Mouse (Mus musculus) activated CD4-positive, CD25-positive, alpha-beta regulatory T cell, adult 4 months (primary cell): ENCODE data around the gene Pdzd7. TPM values are rescaled to one million over a fixed set of nuclear protein-coding genes. Genes with fewer than 3 reads are reported as not detected.
"Not testable (repeated sequence)": the region's sequence is repeated elsewhere in the genome, so short reads cannot be mapped to it uniquely, and the experiment has no call there.

Source experiments
- ATAC-seq: one replicate; pipeline ENCODE4 v1.8.0; 2017
- polyA plus RNA-seq, 2 experiments: library from polyadenylated mRNA; unstranded; fragments of 100-300 nt; shearing (Covaris generic); gene quantifications; one replicate each; pipeline ENCODE4 v1.2.1; 2017

Gene Pdzd7
- polyA plus RNA-seq, 2 experiments from 2014 or later, result 0.32 TPM; not detected in 1

DNA sequence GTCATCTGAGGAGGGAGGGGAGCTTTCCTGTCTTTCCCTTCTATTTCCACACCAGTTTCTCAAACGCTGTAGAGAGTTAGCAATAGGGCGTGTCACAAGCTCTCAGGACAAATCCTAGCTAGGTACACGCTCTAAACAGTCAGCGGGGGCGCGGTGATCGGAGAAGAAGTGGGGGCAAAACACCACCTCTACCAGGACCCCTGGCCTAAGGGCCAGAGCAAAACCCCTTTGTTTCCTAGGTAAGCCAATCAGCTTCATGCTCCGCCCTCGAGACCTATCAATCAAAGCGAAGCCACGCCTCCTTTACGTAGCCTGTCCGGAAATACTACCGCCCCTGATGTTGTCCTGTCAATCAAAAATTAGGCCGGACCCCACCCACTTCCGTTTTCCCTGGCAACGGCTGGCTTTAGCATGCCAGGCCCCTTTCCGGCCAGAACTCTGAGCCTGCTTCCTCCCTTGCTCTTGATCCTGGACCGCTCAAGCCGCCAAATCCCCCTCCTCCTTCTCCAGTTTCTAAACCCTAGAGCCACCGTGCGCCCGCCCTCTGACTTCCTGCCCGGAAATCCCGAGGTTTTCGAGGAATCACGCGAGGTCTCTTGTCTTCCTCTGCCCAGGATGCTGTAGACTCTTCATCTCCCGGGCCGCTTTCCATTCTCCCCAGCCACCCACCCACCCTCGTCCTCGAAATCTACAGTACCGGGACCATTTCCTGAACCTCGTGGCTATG, 12.8 kb upstream of the Pdzd7 start:
- peak; percentile 89 for ATAC-seq

DNA sequence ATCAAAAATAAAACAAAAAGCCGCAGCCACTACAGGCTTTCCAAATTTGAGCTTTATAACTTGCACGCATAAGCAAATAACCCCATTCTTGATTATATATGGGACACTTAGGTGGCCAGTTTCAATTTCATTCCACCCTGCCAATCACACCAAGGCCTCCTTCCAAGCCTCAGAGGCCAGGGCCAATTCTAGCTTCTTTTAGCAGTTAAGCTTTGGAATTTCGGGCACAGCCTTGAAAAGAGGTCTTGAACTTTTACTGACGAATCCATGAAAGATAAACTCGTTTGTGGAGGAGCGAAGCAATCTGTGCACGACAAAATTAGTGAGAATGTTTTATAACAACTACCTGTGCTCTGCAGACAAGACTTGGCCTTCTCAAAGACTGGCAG, 12.2 kb upstream of the Pdzd7 start:
- no peak for ATAC-seq

DNA sequence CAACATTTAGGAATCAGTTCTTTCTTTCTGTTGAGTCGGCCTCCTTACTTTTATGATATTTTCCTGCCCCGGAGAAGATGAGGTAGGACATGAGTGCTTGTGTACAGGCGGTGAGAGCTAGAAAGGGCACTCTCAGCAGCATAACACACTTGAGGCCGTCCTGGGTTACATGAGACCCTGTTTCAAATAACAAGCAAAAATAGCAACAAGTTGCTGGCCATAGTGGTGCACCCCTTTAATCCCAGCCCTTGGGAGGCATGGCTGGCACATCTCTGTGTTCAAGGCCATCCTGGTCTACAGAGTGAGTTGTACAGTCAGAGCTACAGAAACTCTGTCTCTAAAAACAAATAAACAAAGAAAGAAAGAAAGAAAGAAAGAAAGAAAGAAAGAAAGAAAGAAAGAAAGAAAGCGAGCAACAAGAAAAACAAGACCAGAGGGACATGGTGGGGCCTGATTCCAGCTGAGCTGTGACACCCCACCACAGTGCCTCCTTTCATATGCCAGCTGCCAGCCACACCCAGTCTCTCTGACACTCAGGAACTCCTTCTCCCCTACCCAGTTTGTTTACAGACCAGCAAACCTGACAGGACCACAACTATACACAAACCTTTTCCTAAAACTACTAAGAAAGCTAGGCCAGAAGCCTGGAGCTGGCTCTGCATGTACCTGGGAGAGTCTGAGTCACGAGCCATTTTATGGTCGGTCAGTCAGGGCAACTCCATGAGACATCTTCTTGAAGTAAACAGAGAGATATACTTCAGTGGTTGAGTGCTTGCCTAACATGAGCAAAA, 11.6 kb upstream of the Pdzd7 start:
- ATAC-seq, result no peak

DNA sequence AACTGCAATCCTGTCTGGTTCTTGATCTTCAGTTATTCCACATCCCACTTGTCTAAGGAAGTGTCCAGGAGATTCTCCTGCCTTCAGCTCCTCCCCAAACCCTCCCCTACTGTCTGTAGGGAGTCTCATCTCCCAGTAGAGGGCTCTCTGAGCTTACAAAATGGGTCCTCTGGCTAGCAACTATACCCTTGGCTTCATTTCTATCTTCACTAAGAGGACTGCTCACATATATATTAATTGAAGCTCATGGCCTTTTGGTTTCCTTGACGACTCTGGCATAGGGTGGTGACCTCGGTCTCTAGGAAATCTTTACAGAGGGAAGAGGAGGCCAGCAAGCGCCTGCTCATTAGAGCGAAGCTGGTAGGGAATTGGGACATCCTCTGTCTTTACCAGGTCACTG, 10.8 kb upstream of the Pdzd7 start:
- ATAC-seq, result peak; percentile 29

DNA sequence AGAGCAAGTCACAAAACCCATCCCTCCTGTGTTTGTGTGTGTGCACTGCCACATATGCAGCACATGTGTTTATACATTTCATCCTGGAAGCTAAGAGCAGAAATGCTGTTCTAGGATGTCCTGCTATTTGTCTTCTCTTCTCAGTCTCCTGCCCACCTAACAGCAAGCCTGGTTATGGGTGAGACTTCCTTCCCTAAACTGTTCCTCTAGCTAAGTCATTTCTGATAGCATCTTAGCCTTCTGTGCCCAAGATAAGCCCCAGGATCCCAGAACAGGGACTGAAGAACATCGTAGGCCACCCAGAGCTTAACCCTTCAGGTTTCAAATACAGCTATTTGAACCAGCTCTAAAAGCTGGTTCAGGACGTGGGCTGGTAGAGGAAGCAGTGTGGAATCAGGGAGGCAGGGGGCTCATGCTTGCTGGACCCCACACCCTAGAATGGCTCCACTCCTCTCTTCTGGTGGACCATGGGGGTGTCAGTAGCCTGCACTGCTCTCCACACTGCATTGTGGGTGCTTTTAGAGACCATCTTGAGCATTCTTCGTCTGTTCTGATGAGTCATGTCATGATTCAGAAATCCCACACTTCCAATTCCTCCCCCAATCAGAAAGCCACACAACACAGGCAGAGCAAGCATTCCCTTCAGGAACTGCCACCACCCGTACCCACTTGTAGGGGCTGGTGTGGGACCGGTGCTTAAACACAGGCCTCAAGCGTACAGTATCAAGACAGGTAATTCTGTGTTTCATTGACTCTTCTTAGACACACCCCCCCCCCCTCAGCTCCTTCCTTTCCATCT, 9.6 kb upstream of the Pdzd7 start:
- ATAC-seq, result no peak

DNA sequence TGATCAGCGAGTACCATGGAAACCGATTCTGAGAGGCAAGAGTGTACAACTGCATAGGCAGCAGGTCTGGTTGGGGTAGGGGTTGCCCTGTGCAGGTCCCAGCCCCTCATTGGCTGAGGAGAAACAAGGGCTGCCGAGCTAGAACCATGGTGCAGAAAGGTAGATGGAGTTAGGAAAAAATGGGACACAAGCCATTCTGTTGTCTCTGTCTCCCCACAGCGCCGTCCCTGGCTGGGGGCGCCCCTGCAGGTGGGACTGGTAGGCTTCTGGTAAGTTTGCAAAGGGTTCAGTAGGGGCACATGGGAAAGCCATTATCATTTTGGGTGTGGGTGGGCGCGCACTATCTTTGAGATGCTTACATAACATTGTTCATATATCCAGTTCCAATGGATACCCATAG, 7.9 kb upstream of the Pdzd7 start:
- ATAC-seq, result no peak

DNA sequence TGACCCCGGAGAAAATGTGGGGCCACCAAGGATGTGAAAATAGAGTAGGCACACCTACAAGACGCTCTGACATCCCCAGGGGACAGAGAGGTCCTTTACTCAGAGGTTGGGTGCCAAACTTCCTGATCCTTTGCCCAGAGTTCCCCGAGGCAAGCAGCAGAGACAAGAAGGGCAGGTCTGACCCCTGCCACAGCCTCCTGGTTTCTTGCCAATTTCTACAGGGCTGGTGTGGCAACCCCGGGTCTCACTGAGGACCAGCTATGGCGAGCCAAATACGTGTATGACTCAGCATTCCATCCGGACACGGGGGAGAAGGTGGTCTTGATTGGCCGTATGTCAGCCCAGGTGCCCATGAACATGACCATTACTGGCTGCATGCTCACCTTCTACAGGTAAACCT, 4.0 kb upstream of the Pdzd7 start:
- ATAC-seq, result no peak

DNA sequence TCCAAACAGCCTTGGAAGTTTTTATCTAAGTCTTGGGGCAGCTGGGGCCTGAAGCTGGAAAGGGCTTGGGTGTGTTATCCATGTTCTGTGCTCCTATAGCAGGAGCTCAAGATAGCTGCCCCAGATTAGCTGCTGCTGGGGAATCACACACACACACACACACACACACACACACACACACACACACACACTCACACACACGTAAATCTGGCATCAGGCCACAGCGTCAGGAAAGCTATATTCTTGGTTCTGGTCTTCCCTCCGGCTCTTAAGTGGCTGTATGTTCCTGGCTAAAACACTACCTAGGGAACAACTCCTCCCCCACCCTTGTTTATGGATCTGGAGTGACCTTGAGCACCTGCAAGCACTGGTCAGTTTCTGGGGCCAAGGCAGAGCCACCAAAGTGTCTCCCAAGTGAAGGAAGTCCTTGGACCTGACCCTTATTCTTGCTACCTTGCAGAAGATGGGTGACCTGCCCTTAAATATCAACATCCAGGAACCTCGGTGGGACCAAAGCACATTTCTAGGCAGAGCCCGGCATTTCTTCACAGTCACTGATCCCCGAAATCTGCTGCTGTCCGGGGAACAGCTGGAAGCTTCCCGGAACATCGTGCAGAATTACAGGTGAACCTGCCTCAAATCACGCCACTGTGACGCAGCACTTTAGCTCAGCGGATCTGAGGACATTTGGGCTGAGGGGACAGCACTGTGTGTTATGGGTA, 3.3 kb upstream of the Pdzd7 start:
- ATAC-seq, result no peak

DNA sequence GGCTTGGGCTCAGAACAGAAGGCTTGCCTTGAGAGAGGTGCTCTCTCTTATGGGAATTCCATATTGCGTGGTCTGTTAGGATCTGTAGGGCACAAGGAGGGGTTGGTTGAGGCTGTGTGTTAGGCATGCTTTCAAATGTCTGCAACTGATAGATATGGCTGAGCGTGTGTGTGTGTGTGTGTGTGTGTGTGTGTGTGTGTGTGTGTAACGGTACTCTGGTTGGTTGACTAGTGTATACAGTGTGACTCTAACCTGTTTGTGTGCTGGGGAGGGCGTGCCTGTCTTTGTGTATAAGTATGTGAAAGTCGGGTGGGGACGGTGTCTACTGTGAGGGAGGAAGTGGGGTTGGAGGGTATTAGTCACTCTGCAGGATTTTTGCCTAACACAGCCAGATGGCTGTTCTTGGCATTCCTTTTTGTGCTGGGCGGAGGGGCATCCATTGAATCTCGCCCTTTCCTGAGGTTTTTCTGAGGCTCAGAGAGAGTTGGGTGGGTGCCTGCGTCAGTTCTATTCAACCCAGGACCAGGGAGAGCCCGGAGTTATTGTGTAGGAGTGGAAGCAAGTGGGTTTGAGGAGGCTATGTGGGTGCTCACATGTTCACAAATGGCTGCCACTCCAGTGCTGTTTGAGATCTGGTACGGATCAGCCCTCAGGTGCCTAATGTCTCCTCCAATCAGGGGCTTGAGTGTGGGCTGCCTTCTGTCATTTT, 2.6 kb upstream of the Pdzd7 start:
- peak; percentile 80 for ATAC-seq

DNA sequence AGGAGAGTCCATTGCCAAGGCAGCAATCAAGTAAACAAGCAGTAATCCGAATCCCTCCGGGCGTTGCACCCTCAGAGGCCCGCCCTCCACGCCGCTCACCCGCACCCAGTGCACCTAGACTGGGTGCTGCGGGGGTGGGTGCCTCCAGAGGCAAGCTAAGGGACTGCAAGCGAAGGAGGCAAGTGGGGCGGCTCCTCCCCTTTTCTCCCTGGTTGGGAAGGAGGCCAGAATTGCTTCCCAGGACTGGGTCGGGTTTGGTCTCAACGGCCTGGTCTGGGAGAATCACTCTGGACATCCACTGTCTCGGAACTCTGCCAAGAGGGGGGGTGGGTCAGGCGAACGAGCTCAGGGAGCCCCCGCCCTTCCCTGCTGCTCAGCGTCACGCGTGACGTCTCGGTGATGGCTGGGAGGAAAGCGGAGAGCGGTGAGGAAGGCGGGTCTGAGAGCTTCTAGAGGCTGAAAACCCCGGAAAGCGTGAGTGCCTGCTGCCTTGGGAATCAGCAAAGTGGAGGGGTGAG, 2.0 kb upstream of the Pdzd7 start, which contains the start of gene Sfxn3:
TSS of gene Sfxn3 (plus strand) at position 87 of the 518 bp plus-strand sequence.
- ATAC-seq, result peak; percentile 76

DNA sequence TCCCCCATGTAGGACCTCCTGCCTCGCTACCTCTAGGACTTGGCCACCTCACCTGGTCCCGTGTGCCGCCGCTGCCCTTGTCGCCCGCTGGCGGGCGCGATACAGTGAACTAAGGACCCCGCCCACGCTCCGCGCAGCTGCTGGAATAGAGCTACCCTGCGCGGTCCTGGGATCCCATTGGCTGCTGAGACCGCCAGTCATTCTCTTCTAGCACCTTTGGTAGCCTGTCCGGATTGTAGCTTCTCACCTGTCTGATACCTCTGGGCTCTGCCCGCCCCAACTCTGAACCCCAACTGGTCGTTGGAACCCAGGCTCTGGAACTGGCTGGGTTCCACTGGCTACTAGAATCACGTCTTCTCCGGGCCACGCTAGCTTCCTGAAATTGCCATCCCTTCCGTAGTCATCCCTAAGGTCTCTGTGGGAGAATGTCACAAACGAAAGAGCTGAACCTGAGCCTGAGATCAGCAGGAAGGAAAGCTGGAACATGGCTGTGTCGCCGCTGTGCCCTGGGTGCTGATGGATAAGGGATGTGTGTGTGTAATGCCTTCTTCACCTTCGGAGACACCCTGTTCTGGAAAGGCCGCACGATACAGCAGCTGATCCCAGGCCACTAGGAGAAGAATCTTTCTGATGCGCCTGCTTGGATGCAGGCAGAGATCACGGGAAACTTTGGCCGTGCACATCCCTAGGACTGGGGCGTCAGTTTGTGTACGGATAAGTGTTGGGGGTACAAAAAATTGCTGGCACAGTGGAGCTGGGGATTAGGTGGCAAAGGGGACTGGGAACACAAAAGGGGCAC, 1.2 kb upstream of the Pdzd7 start:
- ATAC-seq, result peak; percentile 26

DNA sequence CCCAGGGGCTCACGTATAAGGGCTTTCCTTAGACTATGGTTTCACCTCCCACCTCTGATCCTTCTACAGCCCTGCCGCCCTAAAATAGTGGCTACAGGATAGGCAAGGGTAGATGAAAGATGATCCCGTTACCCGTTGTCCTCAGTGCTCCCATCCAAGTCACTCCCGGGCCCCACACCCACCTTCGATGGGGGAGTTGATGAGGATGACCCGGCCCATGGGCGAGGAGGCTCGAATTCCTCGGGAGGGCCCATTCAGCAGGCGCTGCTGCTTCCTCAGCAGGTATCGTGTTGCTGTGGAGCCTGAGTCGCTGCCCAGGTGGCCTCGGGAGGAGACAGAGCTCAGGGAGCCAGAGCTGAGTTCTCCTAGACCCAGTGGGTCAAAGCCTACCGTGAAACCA, 281 bp downstream of the Pdzd7 start:
- ATAC-seq, result no peak

DNA sequence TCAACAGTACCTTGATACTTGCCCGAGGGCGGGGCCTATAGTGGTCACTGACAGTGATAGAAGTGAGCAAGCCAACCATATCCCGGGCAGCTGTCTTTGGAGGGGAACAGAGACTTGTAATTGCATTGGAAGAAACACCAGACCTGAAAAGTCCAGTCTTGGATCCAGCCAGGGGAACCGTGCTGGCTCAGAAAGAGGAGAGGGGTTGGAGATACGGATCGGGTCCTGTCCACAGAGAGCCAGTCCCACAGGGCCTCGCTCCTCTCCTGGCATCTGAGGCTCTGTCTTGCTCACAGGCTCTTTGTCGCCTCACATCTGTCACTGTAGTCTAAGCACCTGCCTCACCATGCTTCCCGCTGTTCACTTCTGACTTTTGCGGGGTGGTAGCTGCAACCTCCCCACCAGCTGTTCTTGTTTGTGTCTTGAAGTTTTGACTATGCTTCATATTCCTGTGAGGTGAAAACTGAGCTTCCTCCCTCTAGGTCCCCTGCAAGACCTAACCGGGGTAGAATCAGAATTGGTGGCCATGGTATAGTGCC, 1.1 kb downstream of the Pdzd7 start:
- no peak for ATAC-seq

DNA sequence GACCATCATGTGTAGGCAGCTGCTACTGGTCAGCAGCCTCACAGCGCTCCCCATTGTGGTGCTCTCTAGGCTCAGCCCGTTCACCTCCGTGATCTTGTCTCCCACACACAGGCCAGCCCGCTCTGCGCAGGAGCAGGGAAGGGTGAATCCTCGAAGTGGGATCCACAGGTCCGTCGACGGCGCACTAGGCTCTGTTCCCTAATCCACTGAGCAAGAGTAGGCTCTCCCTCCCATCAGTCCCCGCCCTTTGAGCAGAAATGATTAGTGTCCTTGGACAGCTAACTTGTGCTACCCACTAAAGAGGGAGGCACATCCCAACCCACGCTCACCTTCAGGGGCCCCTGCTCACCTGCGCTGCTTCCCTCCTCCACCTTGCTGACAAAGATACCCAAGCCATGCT, 5.3 kb downstream of the Pdzd7 start:
- no peak for ATAC-seq

DNA sequence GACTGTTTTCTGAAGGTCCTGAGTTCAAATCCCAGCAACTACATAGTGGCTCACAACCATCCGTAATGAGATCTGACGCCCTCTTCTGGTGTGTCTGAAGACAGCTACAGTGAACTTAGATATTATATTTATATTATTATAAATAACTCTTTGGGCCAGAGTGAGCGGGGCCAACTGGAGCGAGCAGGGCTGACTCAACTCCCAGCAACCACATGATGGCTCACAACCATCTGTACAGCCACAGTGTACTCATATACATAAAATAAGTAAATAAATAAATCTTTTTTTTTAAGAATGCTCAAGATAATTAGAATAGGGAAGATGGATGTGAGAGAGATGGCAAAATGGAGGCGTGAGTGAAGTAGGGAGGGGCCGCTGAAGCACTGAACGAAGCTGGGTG, 7.3 kb downstream of the Pdzd7 start:
- not testable (repeated sequence) for ATAC-seq

DNA sequence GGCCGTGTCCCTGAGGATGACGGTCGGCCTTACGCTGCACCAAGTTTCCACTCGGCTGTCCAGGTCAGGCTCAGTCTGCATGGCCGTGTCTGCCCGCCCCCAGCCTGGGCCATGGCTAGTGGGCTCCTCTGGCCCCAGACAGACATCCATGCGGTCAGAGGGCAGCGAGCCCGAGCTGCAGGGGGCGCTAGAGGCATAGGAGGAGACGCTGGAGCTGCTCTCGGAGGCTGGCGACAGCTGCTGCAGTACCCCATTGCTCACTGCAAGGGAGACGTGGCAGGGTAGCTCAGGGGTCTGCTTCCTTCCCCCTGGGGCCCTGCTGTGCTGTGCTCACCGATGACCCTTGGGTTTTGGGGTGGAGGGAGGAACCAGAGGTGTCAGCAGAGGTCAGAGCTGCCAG, 8.7 kb downstream of the Pdzd7 start:
- ATAC-seq, result no peak

DNA sequence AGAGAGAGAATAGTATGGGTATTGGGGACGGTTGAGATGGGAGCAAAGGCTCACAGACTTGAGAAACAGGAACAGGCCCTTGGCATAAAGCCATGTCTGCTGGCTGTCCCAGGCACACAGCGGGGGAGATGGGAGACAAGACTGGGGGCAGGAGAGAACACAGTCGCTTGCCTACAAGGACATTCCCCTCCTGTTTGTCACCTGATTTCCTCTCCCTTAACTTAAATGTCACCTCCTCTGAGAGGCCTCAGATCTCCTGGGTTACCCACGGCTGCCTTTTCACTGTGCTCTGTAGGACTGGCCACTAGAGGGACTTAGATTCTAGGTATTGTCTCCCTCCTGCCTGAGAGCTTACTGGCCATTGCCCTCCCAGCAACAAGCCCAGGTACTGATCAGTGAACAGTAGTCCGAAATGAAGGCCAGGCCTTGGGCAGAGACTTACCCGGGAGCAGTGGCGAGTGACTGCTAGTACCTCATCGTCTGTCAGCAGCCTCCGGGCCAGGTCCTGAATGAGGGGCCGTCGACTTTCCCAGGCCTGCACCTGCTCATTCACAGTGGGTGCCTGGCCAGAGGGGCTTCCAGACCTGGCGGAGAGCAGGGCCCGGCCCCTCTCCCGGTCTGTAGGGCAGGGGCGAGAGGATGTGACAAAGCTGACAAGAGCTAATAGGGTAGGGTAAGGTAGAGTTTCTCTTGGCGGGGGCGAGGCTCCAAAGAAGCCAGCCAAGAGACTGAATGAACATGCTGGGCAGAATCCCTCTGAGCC, 12.8 kb downstream of the Pdzd7 start:
- ATAC-seq, result peak; percentile 35

DNA sequence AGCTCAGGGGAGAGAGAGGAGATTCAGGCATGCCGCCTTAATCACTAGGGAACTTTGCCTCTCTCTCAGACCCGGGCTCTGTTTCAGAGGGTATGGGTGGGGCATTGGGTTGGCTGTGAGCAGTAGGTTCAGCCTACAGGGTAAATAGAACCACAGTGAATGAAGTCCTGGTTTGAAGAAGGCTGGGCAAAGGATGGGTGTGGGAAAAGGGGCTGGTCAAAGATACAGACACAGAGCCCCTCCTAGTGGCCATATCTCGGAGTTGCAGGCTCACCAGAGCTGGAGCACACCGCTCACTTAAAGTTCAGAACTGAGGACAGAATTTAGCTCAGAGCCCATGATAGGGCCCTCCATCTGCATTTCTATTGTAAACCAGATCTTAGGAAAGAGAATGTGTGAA, 13.7 kb downstream of the Pdzd7 start:
- peak; percentile 64 for ATAC-seq
